Mouse (Mus musculus): ENCODE data around the gene Serpina3a.

GRCm38 (mm10) chr12:104151989-104152388 lies 39.5 kb downstream of the Serpina3a start:
- no peak for TF ChIP-seq CTCF (IDR thresholded peaks at IDR 0.05; ENCODE audit: insufficient read depth, low read length)
- TF ChIP-seq POLR2A (IDR thresholded peaks at IDR 0.05; ENCODE audit: borderline replicate concordance, extremely low read depth, low read depth, low read length), result no peak
